Mouse (Mus musculus): ENCODE results near the gene Nrarp.

Nrarp gene

GRCm38 (mm10) chr2:25174866-25175689 is 5.5 kb upstream of the Nrarp start:
- no peak for DNase-seq (ENCODE audit: low read depth, low spot score)

GRCm38 (mm10) chr2:25175690-25176078 is 4.9 kb upstream of the Nrarp start:
- DNase-seq (ENCODE audit: low read depth, low spot score): no peak

GRCm38 (mm10) chr2:25176573-25176972 is 4.0 kb upstream of the Nrarp start:
- DNase-seq (ENCODE audit: low read depth, low spot score): no peak

- DNase-seq (ENCODE audit: low read depth, low spot score): no peak
Measured at GRCm38 (mm10) chr2:25177076-25177475, 3.5 kb upstream of the Nrarp start.

- peak; percentile 56 for DNase-seq (ENCODE audit: low read depth, low spot score)
Measured at GRCm38 (mm10) chr2:25177685-25178084, 2.9 kb upstream of the Nrarp start.

GRCm38 (mm10) chr2:25178285-25178972 is 2.1 kb upstream of the Nrarp start:
- DNase-seq (ENCODE audit: low read depth, low spot score): peak; percentile 73

GRCm38 (mm10) chr2:25179566-25180217 is 866 bp upstream of the Nrarp start:
- DNase-seq (ENCODE audit: low read depth, low spot score): no peak

- peak; percentile 56 for DNase-seq (ENCODE audit: low read depth, low spot score)
Measured at GRCm38 (mm10) chr2:25180973-25181890, 674 bp downstream of the Nrarp start.

- no peak for DNase-seq (ENCODE audit: low read depth, low spot score)
Measured at GRCm38 (mm10) chr2:25181891-25182397, 1.4 kb downstream of the Nrarp start.

- peak; percentile 15 for DNase-seq (ENCODE audit: low read depth, low spot score)
Measured at GRCm38 (mm10) chr2:25182664-25183063, 2.1 kb downstream of the Nrarp start.

- DNase-seq (ENCODE audit: low read depth, low spot score): no peak
Measured at GRCm38 (mm10) chr2:25183336-25183735, 2.8 kb downstream of the Nrarp start.

GRCm38 (mm10) chr2:25184496-25184895 is 3.9 kb downstream of the Nrarp start:
- DNase-seq (ENCODE audit: low read depth, low spot score): no peak

- DNase-seq (ENCODE audit: low read depth, low spot score): peak; percentile 16
Measured at GRCm38 (mm10) chr2:25185625-25186574, 5.3 kb downstream of the Nrarp start.

GRCm38 (mm10) chr2:25186575-25186930 is 6.0 kb downstream of the Nrarp start:
- no peak for DNase-seq (ENCODE audit: low read depth, low spot score)

GRCm38 (mm10) chr2:25187841-25188240 is 7.3 kb downstream of the Nrarp start:
- no peak for DNase-seq (ENCODE audit: low read depth, low spot score)

- DNase-seq (ENCODE audit: low read depth, low spot score): peak; percentile 93
Measured at GRCm38 (mm10) chr2:25193330-25193770, 12.8 kb downstream of the Nrarp start.

- DNase-seq (ENCODE audit: low read depth, low spot score): no peak
Measured at GRCm38 (mm10) chr2:25194006-25194405, 13.4 kb downstream of the Nrarp start.

GRCm38 (mm10) chr2:25194486-25195171 is 14.1 kb downstream of the Nrarp start:
- no peak for DNase-seq (ENCODE audit: low read depth, low spot score)

All from brain, adult 2 months (tissue).